Mouse (Mus musculus) heart, embryonic 14.5 days (tissue): ENCODE data around the gene Nufip2. TPM values are rescaled to one million over a fixed set of nuclear protein-coding genes. Genes with fewer than 3 reads are reported as not detected.

Experiments used
- ATAC-seq: fragments of 200-750 bp; cut with Nextera tagmentation; 2 replicates; pipeline ENCODE4 v1.8.0; 2017; ENCODE audit warnings: low read depth, moderate TSS enrichment; ENCODE audit not compliant: insufficient number of reproducible peaks, insufficient read depth, low FRiP score
- H3K27ac ChIP-seq, 2 experiments: fragments of 200-500 bp in 1 of 2; fragments of 300-500 bp in 1 of 2; sonication (generic) in 1 of 2; replicated peaks in 1 of 2; 2 replicates each; pipeline ENCODE4 v1.5.1; 2012 to 2014; ENCODE audit warnings: low read depth in 2 of 2, low read length in 2 of 2, control low read depth in 1 of 2, mild to moderate bottlenecking in 1 of 2, mixed read lengths in 1 of 2; ENCODE audit not compliant: control insufficient read depth in 1 of 2, insufficient read depth in 1 of 2
- H3K27me3 ChIP-seq: fragments of 300-500 bp; sonication (generic); 2 replicates; pipeline ENCODE4 v1.6.1; 2014; ENCODE audit warnings: mild to moderate bottlenecking, low read length, control low read depth; ENCODE audit not compliant: control insufficient read depth, insufficient read depth
- H3K36me3 ChIP-seq: fragments of 300-500 bp; sonication (generic); 2 replicates; pipeline ENCODE4 v1.6.1; 2014; ENCODE audit warnings: mild to moderate bottlenecking, control low read depth, low read length, mixed read lengths; ENCODE audit not compliant: control insufficient read depth, insufficient read depth
- H3K4me1 ChIP-seq, 2 experiments: fragments of 200-500 bp in 1 of 2; fragments of 300-500 bp in 1 of 2; sonication (generic) in 1 of 2; 2 replicates each; pipeline ENCODE4 v1.6.1; 2012 to 2014; ENCODE audit warnings: low read length in 2 of 2, control low read depth in 1 of 2, mixed read lengths in 1 of 2; ENCODE audit not compliant: control insufficient read depth in 2 of 2, insufficient read depth in 2 of 2
- H3K4me2 ChIP-seq: fragments of 300-500 bp; sonication (generic); 2 replicates; pipeline ENCODE4 v1.6.1; 2014; ENCODE audit warnings: mild to moderate bottlenecking, low read length
- H3K4me3 ChIP-seq, 2 experiments: fragments of 200-500 bp in 1 of 2; fragments of 300-500 bp in 1 of 2; sonication (generic) in 1 of 2; 2 replicates each; pipeline ENCODE4 v1.5.1; 2012 to 2014; ENCODE audit warnings: low read length in 2 of 2, mild to moderate bottlenecking in 2 of 2, control low read depth in 1 of 2, low read depth in 1 of 2, moderate library complexity in 1 of 2; ENCODE audit not compliant: control insufficient read depth in 1 of 2, insufficient read depth in 1 of 2
- H3K9ac ChIP-seq: fragments of 300-500 bp; sonication (generic); 2 replicates; pipeline ENCODE4 v1.6.1; 2014; ENCODE audit warnings: mild to moderate bottlenecking, low read length
- H3K9me3 ChIP-seq: fragments of 300-500 bp; sonication (generic); 2 replicates; pipeline ENCODE4 v1.6.1; 2016; ENCODE audit warnings: low read length, control low read depth; ENCODE audit not compliant: control insufficient read depth
- WGBS: fragments of 180-500 bp; shearing (Covaris S2); extraction: QIAGEN DNeasy Blood & Tissue Kit; methylation state at CpG from one replicate; pipeline ENCODE4 v1.1.7; 2014; 5-methylcytosine and 5-hydroxymethylcytosine counted together
- polyA plus RNA-seq: library from polyadenylated mRNA; unstranded; fragments of >200 nt; fragmentation: Nextera tagmentation; extraction: Ambion mirVana; gene quantifications from 2 replicates; pipeline ENCODE4 v1.2.1, GENCODE M21; 2014

Gene Nufip2
- polyA plus RNA-seq, 1 experiment from 2014 or later, result 5.4 TPM

- Histone ChIP-seq H3K36me3 (peaks cover 21% of the 10 kb centered on the region), H3K9ac (peak overlapping the region; percentile 99), H3K27me3 (no peaks in the 10 kb centered on the region), H3K27ac (peak overlapping the region; percentile 92 to 99), H3K4me3 (peak overlapping the region; percentile 75 to 100), H3K4me2 (peak overlapping the region; percentile 77), H3K4me1 (peaks cover 0 to 12% of the 10 kb centered on the region in 2 experiments; a peak in 1 of 4 replicates), H3K9me3 (no peaks in the 10 kb centered on the region)
- ATAC-seq, result peak; percentile 32
- under 1% methylated on average over 30 of the region's 30 CpGs for WGBS
Measured at GRCm38 (mm10) chr11:77686346-77686840, 438 bp downstream of the Nufip2 start.

- under 1% methylated on average over 68 of the region's 76 CpGs for WGBS
- H3K36me3 ChIP-seq, result peaks cover 27% of the 10 kb centered on the region
- H3K4me1 ChIP-seq, result peaks cover 0 to 12% of the 10 kb centered on the region in 2 experiments; a peak in 1 of 4 replicates
- H3K27ac ChIP-seq, result peak overlapping the region; percentile 92 to 99
- H3K27me3 ChIP-seq, result no peaks in the 10 kb centered on the region
- H3K9me3 ChIP-seq, result no peaks in the 10 kb centered on the region
- H3K4me3 ChIP-seq, result peak overlapping the region; percentile 75 to 100
- peak overlapping the region; percentile 77 for H3K4me2 ChIP-seq
- H3K9ac ChIP-seq, result peak overlapping the region; percentile 99
- peak; percentile 33 for ATAC-seq
Measured at GRCm38 (mm10) chr11:77686841-77687540, 1.0 kb downstream of the Nufip2 start.

- ATAC-seq, result peak; percentile 6; the same call in 1 of the 2 replicates
- Histone ChIP-seq H3K27ac (peak overlapping the region; percentile 78 to 99), H3K27me3 (no peaks in the 10 kb centered on the region), H3K4me3 (peak overlapping the region; percentile 75 to 100), H3K4me2 (peak overlapping the region; percentile 77), H3K36me3 (peaks cover 33% of the 10 kb centered on the region), H3K9ac (peak overlapping the region; percentile 99), H3K9me3 (no peaks in the 10 kb centered on the region), H3K4me1 (peaks cover 0 to 12% of the 10 kb centered on the region in 2 experiments; a peak in 2 of 4 replicates)
- WGBS, result under 1% methylated on average over 32 of the region's 40 CpGs
Measured at GRCm38 (mm10) chr11:77687541-77688131, 1.7 kb downstream of the Nufip2 start.

GRCm38 (mm10) chr11:77693026-77693425 is 7.1 kb downstream of the Nufip2 start:
- no peaks in the 10 kb centered on the region for H3K9me3 ChIP-seq
- ATAC-seq, result no peak
- H3K4me2 ChIP-seq, result no peak overlapping the region
- WGBS, result 62% methylated on average over 3 of the region's 3 CpGs
- H3K4me3 ChIP-seq, result no peak overlapping the region
- H3K9ac ChIP-seq, result no peak overlapping the region
- H3K4me1 ChIP-seq, result peaks cover 0 to 15% of the 10 kb centered on the region in 2 experiments; a peak in 2 of 4 replicates
- H3K27ac ChIP-seq, result no peak overlapping the region
- no peaks in the 10 kb centered on the region for H3K27me3 ChIP-seq
- peaks cover 74% of the 10 kb centered on the region for H3K36me3 ChIP-seq

DNA sequence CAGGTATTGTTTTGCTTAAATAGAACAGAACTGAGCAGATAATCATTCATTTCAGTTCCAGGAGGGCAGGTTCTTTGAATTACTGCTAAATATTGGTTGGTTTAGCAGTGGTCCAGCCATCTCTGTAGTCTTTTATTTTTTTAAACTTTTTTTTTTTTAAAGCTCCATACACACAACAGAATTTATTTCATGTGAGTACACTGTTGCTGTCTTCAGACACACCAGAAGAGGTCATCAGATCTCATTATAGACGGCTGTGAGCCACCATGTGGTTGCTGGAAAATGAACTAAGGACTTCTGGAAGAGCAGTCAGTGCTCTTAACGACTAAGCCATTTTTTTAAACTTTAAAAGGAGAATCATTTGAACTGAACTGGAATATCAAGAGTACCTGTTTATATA is 11.3 kb downstream of the Nufip2 start:
- H3K36me3 ChIP-seq, result peaks cover 81% of the 10 kb centered on the region
- H3K4me3 ChIP-seq, result no peak overlapping the region
- peaks cover 0 to 6% of the 10 kb centered on the region in 2 experiments; a peak in 1 of 4 replicates for H3K4me1 ChIP-seq
- no peak overlapping the region for H3K4me2 ChIP-seq
- H3K9ac ChIP-seq, result no peak overlapping the region
- ATAC-seq, result no peak
- WGBS, result 66% methylated on average over 2 of the region's 2 CpGs
- H3K9me3 ChIP-seq, result no peaks in the 10 kb centered on the region
- no peak overlapping the region for H3K27ac ChIP-seq
- H3K27me3 ChIP-seq, result no peaks in the 10 kb centered on the region

- H3K27ac ChIP-seq, result no peak overlapping the region
- no peaks in the 10 kb centered on the region for H3K9me3 ChIP-seq
- 89% methylated on average over 3 of the region's 3 CpGs for WGBS
- no peak for ATAC-seq
- H3K4me1 ChIP-seq, result no peaks in the 10 kb centered on the region
- H3K9ac ChIP-seq, result no peak overlapping the region
- H3K4me2 ChIP-seq, result no peak overlapping the region
- H3K27me3 ChIP-seq, result no peaks in the 10 kb centered on the region
- peaks cover 76% of the 10 kb centered on the region for H3K36me3 ChIP-seq
- no peak overlapping the region for H3K4me3 ChIP-seq
Measured at GRCm38 (mm10) chr11:77705920-77706319, 20.0 kb downstream of the Nufip2 start.

DNA sequence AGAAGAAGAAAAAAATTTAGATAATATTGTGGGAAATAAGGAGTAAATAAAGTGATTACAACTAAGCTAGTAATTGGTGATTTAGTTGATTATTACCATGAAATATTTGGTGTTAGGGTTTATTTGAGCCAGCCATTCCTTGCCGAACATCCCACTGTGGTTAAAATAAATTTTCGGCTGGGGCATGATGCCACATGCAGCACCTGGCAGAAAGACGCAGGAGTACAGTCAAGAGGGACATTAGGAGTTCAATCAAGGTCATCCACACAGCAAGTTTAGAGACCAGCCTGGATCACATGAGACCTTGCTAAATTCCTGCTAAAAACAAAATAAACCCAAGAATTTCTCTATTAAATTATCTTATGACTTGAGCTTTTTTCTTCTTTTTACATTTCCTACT is 23.1 kb downstream of the Nufip2 start:
- H3K27ac ChIP-seq, result no peak overlapping the region
- peaks cover 76% of the 10 kb centered on the region for H3K36me3 ChIP-seq
- H3K27me3 ChIP-seq, result no peaks in the 10 kb centered on the region
- H3K9ac ChIP-seq, result no peak overlapping the region
- ATAC-seq, result no peak
- WGBS, result 65% methylated on average over 3 of the region's 3 CpGs
- peaks cover 0 to 7% of the 10 kb centered on the region in 2 experiments; a peak in 2 of 4 replicates for H3K4me1 ChIP-seq
- H3K4me2 ChIP-seq, result no peak overlapping the region
- no peak overlapping the region for H3K4me3 ChIP-seq
- H3K9me3 ChIP-seq, result no peaks in the 10 kb centered on the region
